Mouse (Mus musculus) T-cell, adult 2 months (primary cell): ENCODE measurements around the gene Snrpd3.
"Not testable (repeated sequence)": the region's sequence is repeated elsewhere in the genome, so short reads cannot be mapped to it uniquely, and the experiment has no call there.

Experiments used
- DNase-seq: peaks from one replicate; pipeline ENCODE4 v3.0.0; 2022; ENCODE audit warnings: low spot score

The Snrpd3 gene

DNA sequence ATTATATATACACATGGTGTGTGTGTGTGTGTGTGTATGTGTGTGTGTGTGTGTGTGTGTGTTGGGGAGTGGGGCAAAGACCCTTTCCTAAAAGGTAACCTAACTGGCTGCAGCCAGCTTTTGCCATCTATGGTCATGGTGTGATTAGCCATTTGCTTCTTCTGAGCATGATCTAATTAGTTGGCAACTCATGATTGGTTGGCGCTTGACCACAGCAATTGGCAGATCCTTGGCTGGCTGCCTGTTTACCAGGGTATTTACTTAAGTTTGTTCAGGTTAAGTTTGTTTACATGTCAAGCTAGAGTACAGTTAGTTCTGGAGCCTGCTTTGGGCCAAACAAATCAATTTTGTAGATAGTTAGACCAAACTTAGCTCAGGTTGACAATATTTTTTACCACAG lies 15.7 kb upstream of the Snrpd3 start:
- no peak for DNase-seq

GRCm38 (mm10) chr10:75503692-75504091 lies 13.7 kb upstream of the Snrpd3 start:
- DNase-seq, result no peak

GRCm38 (mm10) chr10:75504234-75505129 lies 12.9 kb upstream of the Snrpd3 start:
- no peak for DNase-seq

GRCm38 (mm10) chr10:75505130-75505495 lies 12.2 kb upstream of the Snrpd3 start:
- no peak for DNase-seq

DNA sequence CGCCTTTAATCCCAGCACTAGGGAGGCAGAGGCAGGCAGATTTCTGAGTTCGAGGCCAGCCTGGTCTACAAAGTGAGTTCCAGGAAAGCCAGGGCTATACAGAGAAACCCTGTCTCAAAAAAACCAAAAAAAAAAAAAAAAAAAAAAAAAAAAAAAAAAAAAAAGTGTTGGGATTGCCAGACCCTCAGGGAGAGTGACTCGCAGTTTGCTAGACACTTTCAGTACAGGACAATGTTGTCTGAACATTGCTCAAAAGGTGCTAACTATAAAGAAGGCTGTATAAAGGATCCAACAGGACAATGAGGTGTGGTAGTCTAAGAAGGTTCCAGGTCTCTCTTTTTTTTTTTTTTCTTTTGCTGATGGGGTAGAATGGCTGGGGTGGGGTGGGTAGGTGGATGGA lies 11.4 kb upstream of the Snrpd3 start:
- DNase-seq, result not testable (repeated sequence)

DNA sequence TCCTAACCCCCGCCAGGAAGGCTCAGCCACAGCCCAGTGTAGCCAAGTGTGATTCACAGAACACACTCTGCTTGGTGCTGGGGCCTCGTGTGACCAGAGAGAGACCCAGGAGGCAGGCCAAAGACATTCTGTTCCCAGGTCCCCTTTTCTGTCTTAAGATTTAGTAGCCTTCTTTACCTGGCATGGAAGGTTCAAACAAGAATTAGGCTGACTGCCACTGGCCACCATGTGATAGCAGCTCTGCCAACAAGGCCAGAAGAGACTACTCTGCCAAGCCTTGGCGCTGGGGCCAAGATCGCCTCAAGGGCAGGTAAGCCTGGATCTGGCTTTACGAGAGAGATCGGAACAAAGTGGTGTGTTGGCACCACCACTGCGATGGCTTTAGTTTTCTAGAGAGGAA lies 6.9 kb upstream of the Snrpd3 start:
- no peak for DNase-seq

DNA sequence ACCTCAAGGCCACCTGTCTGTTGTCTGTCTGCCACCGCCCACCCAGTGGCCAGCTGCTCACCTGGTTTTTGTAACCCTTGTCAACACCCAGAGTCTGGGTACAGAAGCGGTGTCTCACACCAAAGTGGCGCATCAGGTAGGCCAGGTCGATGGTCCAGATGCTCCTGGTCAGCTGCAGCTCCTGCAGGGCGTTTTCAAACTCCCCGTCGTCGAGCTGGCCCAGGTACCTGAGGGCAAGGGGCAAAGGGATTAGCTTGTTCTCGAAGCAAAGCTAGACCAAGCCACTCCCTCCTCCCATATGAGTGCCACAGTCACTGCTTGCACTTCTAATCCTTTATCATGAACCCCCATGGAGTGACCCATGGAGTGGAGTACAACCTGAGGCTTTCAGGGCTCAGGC lies 6.3 kb upstream of the Snrpd3 start:
- no peak for DNase-seq

GRCm38 (mm10) chr10:75511897-75512296 lies 5.5 kb upstream of the Snrpd3 start:
- no peak for DNase-seq

DNA sequence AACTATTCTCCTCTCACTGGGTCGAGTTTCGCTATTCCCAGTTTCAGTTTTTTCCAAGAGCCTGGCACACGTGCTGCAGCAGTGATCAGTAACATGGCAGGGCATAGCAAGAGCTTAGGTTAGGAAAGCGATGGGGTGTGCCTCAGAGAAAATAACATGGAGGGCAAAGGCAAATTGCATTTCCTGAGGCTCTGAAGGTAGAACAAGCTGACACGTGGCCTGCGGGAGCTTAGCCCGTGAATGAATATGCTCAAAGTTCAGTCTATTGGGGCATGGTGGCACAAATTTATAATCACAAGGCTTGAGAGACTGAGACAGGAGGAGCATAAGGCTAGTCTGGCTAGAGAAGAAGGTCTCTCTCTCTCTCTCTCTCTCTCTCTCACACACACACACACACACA lies 4.6 kb upstream of the Snrpd3 start:
- no peak for DNase-seq

DNA sequence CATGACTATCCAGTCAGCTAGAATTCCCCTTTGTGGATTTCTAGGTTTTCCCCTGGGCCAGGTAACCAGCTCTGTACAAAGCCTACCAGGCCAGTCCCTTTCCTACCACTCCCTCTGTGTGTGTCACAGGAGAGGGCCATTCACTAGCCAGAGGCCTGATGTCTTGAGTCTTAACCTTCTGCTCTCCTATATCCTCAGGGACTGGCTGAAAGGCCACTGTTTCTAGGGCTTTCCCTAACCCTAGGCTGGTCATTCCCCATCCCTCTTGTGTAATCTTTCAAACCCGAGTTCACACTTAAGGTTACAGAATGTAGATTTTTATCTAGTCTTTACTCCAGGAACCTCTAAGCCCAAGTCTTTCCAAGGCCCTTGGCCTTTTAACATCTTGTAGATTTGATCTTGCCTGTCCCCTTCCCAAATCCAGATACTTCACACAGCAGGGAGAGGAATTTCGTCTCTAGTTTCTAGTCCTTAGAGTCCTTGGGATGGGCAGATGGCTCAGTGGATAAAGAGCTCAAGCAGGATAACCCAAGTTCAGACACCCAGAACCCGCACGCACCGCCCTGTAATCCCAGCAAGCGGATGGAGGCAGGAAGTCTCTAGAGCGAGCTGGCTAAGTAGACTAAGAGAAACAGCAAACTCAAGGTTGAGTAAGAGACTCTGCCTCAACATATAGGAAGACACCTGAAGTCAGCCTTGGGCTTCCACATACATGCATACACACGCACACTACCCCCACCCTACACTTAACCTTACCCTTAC lies 3.9 kb upstream of the Snrpd3 start:
- DNase-seq, result no peak

DNA sequence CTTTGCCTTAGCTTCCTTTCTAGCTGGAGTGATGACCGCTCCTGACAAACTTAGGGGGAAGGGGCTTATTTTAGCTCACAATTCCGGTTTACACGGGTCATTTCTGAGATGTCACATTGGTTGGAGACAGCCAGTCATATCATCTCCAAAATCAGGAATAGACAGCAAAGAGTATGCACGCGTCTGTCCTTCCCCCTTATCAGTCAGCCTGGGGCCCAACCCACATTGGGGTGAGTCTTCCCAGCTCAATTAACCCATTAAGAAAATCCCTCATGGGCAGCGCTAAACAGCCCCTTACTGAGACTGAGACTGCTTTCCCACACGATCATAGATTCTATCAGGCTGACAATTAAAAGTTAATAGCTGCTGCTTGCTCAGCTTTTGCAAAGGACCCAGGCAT lies 3.0 kb upstream of the Snrpd3 start:
- DNase-seq, result no peak

GRCm38 (mm10) chr10:75515216-75516037 lies 1.9 kb upstream of the Snrpd3 start:
- no peak for DNase-seq

DNA sequence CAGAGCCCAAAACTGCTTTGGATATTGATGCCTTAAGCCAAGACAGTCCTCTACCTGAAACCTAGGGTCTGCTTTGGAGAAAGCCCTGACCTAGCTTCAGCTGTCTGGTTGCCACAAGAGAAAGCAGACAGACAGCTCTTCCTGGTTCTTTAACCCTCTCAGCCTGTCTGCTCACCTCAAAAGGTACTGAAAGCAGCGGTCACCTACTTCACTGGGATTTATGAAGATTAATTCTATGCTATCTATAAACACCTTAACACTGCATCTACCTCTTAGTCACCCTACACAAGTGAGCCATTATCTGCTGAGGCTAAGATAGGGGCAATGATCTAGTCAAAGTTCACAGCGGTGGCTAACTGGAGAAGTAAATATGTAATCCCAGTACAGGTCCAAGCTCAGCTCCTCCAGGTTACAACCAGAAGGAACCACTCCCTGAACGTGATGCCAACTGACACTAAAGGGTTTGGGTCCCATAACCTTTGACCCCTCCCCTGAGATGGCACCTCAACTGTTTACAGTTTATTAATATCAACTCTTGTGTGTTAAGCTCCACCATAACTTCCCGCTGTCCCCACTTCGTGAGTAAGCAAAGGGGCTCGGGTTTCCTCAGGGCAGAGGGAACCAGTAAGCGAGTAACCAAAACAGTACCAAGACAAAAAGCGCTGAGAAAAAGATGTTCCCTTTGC lies 1.2 kb upstream of the Snrpd3 start:
- DNase-seq, result no peak

- peak; percentile 4 for DNase-seq
Measured at GRCm38 (mm10) chr10:75516724-75517072, 653 bp upstream of the Snrpd3 start.

DNA sequence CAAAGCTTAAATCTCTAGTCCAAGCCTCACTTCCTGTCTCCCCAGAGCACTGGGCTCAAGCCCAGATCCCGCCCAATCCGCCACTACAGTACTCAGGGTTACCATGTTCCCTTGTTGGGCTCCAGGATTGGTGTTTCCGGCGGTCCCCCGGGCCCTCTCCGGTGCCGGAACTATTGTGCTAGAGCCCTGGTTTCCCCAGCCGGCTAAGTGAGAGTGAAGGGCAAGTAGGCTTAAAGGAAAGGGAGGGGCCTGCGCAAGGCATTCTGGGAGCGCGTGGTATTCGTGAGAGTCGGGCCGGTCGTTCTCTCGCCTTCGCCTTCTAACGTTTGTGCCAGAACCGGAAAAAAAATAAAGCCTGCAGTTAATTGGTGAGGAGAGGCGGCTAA lies 400 bp downstream of the Snrpd3 start, which contains the start of gene Gucd1:
Gucd1 (minus strand) TSS at position 215 of the 386 bp plus-strand sequence.
- DNase-seq, result peak; percentile 98

DNA sequence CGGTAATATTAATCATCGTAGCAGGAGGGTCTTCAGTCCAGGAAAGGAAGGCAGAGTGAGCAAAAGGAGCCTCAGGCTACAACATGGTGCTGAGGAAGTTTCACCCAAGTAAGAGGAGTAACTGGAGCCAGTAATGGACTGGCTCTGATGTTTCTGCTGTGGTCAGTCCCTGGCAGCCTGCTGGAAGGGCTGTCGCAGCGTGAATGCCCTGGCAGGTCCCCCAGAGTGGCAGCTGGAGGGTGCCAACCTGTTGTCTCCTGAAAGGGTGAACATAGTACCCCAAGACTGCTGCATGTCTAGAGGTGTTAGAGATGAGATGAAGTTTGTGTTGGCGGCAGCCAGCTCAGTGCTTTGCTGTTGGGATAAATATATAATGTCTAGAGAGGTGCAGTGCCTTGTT lies 3.2 kb downstream of the Snrpd3 start:
- no peak for DNase-seq

GRCm38 (mm10) chr10:75521643-75522042 lies 4.3 kb downstream of the Snrpd3 start:
- no peak for DNase-seq

DNA sequence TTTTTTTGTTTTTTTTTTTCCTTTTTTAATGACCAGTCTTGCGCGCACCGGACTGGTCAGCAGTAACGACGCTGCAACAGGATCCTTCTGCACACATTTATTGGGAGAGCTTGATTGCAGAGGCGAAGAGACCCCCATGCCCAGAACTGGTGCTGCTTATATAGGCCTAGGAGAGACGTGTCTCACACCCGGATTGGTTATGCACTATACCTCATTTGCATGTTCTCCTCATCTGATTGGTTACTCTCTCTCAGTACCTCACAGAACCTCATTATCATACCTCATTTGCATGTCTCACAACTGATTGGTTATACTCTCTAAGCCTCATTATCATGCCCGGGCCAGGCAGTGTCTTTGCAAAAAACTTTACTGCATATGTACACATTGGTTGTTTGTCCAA lies 8.1 kb downstream of the Snrpd3 start:
- DNase-seq, result not testable (repeated sequence)

GRCm38 (mm10) chr10:75530322-75530721 lies 13.0 kb downstream of the Snrpd3 start:
- no peak for DNase-seq

DNA sequence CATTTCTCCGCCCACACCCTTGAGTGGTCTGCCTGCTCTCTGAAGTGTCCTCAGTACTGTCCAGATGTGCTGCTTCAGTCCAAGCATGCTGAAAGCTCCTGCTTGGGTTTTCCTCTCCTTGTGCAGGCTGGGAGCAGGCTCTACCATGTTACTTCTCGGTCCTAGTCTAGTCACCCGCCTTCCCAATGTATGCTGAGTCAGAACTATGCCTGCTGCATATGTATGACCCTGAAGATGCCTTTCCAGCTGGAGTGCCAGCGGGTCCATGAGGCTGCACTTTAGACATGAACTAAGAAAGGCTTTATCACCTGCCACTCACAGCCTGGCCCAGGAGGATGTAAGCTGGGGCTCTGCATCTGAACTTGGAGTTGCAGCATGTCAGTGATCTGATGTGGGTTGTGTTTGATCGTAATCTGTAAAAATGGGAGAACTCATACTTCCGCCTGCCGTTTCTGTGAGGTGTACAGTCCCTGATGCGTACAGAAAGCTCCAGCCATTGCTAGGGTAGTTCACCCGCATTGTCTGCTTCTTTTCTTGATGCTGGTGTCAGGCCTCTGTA lies 14.3 kb downstream of the Snrpd3 start:
- peak; percentile 76 for DNase-seq

- no peak for DNase-seq
Measured at GRCm38 (mm10) chr10:75534216-75534615, 16.9 kb downstream of the Snrpd3 start.

DNA sequence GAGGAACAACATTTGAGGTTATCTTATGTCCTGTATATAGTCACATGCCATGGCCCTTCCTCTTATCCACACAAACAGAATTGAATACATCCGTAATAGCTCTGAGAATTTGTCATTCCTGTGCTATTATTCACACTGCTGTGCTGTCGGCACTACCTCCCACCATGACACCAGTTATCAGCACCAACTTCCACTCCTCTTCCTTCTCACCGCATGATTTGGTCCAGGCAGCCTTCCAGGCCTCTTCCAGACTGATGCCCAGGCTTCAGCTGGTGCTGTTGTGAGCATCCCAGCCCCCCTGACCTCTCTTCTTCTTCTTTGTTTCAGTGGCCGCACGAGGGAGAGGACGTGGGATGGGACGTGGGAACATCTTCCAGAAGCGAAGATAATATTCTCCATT lies 17.6 kb downstream of the Snrpd3 start:
- DNase-seq, result no peak
